Mouse (Mus musculus): Measurements from ENCODE around the gene Usf2. TPM values are rescaled to one million over a fixed set of nuclear protein-coding genes. Genes with fewer than 3 reads are reported as not detected.
A peak's percentile ranks its signal among the peaks of the same experiment; 100 is the strongest.

Usf2 gene
- polyA plus RNA-seq, 1 experiment from 2014 or later = 27.9 TPM

GRCm38 (mm10) chr7:30972426-30973250 is 16.0 kb upstream of the Usf2 start:
- H3K9me3 ChIP-seq = no peaks in the 10 kb centered on the region
- H3K4me2 ChIP-seq (replicated peaks) = peak overlapping the region; percentile 76
- H3K27me3 ChIP-seq = peaks cover 23% of the 10 kb centered on the region
- H3K9ac ChIP-seq = peak overlapping the region; percentile 64
- no peak for ATAC-seq (ENCODE audit: low FRiP score, low read depth)
- H3K27ac ChIP-seq = no peak overlapping the region
- peak overlapping the region; percentile 52 for H3K4me3 ChIP-seq
- 5% methylated on average over 40 of the region's 41 CpGs for WGBS
- peaks cover 18% of the 10 kb centered on the region for H3K4me1 ChIP-seq
- H3K36me3 ChIP-seq = peaks cover 4% of the 10 kb centered on the region; the same call in 1 of the 2 replicates

- ATAC-seq (ENCODE audit: low FRiP score, low read depth) = no peak
- peaks cover 23% of the 10 kb centered on the region for H3K27me3 ChIP-seq
- H3K9me3 ChIP-seq = no peaks in the 10 kb centered on the region
- WGBS = 87% methylated on average over 15 of the region's 15 CpGs
- peak overlapping the region; percentile 76 for H3K4me2 ChIP-seq (replicated peaks)
- peak overlapping the region; percentile 52 for H3K4me3 ChIP-seq
- H3K36me3 ChIP-seq = peaks cover 4% of the 10 kb centered on the region; the same call in 1 of the 2 replicates
- no peak overlapping the region for H3K9ac ChIP-seq
- peaks cover 18% of the 10 kb centered on the region for H3K4me1 ChIP-seq
- no peak overlapping the region for H3K27ac ChIP-seq
These were observed 15.3 kb upstream of the Usf2 start for GRCm38 (mm10) chr7:30971901-30972300.

- 70% methylated on average over 4 of the region's 4 CpGs for WGBS
- Histone ChIP-seq H3K4me3 (no peak overlapping the region), H3K27me3 (peaks cover 23% of the 10 kb centered on the region), H3K4me1 (peaks cover 16% of the 10 kb centered on the region), H3K9ac (no peak overlapping the region), H3K27ac (no peak overlapping the region), H3K4me2 (replicated peaks) (no peak overlapping the region), H3K9me3 (no peaks in the 10 kb centered on the region), H3K36me3 (peaks cover 4% of the 10 kb centered on the region; the same call in 1 of the 2 replicates)
- no peak for ATAC-seq (ENCODE audit: low FRiP score, low read depth)
These were observed 12.6 kb upstream of the Usf2 start for GRCm38 (mm10) chr7:30969174-30969573.

GRCm38 (mm10) chr7:30968611-30969010 is 12.0 kb upstream of the Usf2 start:
- Histone ChIP-seq H3K4me2 (replicated peaks) (no peak overlapping the region), H3K27me3 (peaks cover 22% of the 10 kb centered on the region), H3K36me3 (peaks cover 4% of the 10 kb centered on the region; the same call in 1 of the 2 replicates), H3K27ac (no peak overlapping the region), H3K9me3 (no peaks in the 10 kb centered on the region), H3K4me3 (no peak overlapping the region), H3K4me1 (peaks cover 12% of the 10 kb centered on the region), H3K9ac (no peak overlapping the region)
- ATAC-seq (ENCODE audit: low FRiP score, low read depth) = no peak
- 89% methylated on average over 8 of the region's 8 CpGs for WGBS

GRCm38 (mm10) chr7:30966657-30967056 is 10.1 kb upstream of the Usf2 start:
- Histone ChIP-seq H3K9me3 (no peaks in the 10 kb centered on the region), H3K27ac (no peak overlapping the region), H3K27me3 (peaks cover 2% of the 10 kb centered on the region), H3K4me3 (no peak overlapping the region), H3K4me2 (replicated peaks) (no peak overlapping the region), H3K9ac (no peak overlapping the region), H3K36me3 (peaks cover 4% of the 10 kb centered on the region; the same call in 1 of the 2 replicates), H3K4me1 (peaks cover 4% of the 10 kb centered on the region; the same call in 1 of the 2 replicates)
- ATAC-seq (ENCODE audit: low FRiP score, low read depth) = no peak
- 65% methylated on average over 3 of the region's 3 CpGs for WGBS

GRCm38 (mm10) chr7:30965677-30966076 is 9.1 kb upstream of the Usf2 start:
- H3K9ac ChIP-seq = no peak overlapping the region
- H3K9me3 ChIP-seq = no peaks in the 10 kb centered on the region
- WGBS = 81% methylated on average over 14 of the region's 14 CpGs
- peaks cover 7% of the 10 kb centered on the region for H3K36me3 ChIP-seq
- no peaks in the 10 kb centered on the region for H3K27me3 ChIP-seq
- no peak overlapping the region for H3K4me3 ChIP-seq
- ATAC-seq (ENCODE audit: low FRiP score, low read depth) = no peak
- H3K27ac ChIP-seq = no peak overlapping the region
- H3K4me1 ChIP-seq = peaks cover 4% of the 10 kb centered on the region; the same call in 1 of the 2 replicates
- H3K4me2 ChIP-seq (replicated peaks) = no peak overlapping the region

GRCm38 (mm10) chr7:30964366-30964765 is 7.8 kb upstream of the Usf2 start:
- WGBS = 87% methylated on average over 7 of the region's 7 CpGs
- no peak overlapping the region for H3K4me2 ChIP-seq (replicated peaks)
- no peak for ATAC-seq (ENCODE audit: low FRiP score, low read depth)
- peaks cover 9% of the 10 kb centered on the region; the same call in 1 of the 2 replicates for H3K36me3 ChIP-seq
- no peak overlapping the region for H3K9ac ChIP-seq
- no peak overlapping the region for H3K4me3 ChIP-seq
- H3K27me3 ChIP-seq = no peaks in the 10 kb centered on the region
- H3K4me1 ChIP-seq = peaks cover 4% of the 10 kb centered on the region; the same call in 1 of the 2 replicates
- no peak overlapping the region for H3K27ac ChIP-seq
- no peaks in the 10 kb centered on the region for H3K9me3 ChIP-seq

GRCm38 (mm10) chr7:30962862-30963261 is 6.3 kb upstream of the Usf2 start:
- peaks cover 21% of the 10 kb centered on the region for H3K36me3 ChIP-seq
- no peak for ATAC-seq (ENCODE audit: low FRiP score, low read depth)
- no peak overlapping the region for H3K27ac ChIP-seq
- no peak overlapping the region for H3K4me2 ChIP-seq (replicated peaks)
- peaks cover 11% of the 10 kb centered on the region for H3K4me1 ChIP-seq
- WGBS = 94% methylated on average over 5 of the region's 5 CpGs
- no peaks in the 10 kb centered on the region for H3K9me3 ChIP-seq
- no peaks in the 10 kb centered on the region for H3K27me3 ChIP-seq
- no peak overlapping the region for H3K9ac ChIP-seq
- H3K4me3 ChIP-seq = no peak overlapping the region

- Histone ChIP-seq H3K9ac (no peak overlapping the region), H3K4me1 (peaks cover 21% of the 10 kb centered on the region)
- ATAC-seq (ENCODE audit: low FRiP score, low read depth) = no peak
These were observed 3.3 kb upstream of the Usf2 start for GRCm38 (mm10) chr7:30959786-30960349.

GRCm38 (mm10) chr7:30958866-30959487 is 2.4 kb upstream of the Usf2 start:
- no peaks in the 10 kb centered on the region for H3K9me3 ChIP-seq
- ATAC-seq (ENCODE audit: low FRiP score, low read depth) = no peak
- no peak overlapping the region for H3K27ac ChIP-seq
- H3K4me1 ChIP-seq = peaks cover 21% of the 10 kb centered on the region
- H3K27me3 ChIP-seq = no peaks in the 10 kb centered on the region
- H3K4me2 ChIP-seq (replicated peaks) = no peak overlapping the region; the same call in 1 of the 2 replicates
- H3K36me3 ChIP-seq = peaks cover 35% of the 10 kb centered on the region
- H3K9ac ChIP-seq = no peak overlapping the region
- peak overlapping the region; percentile 94; the same call in 1 of the 2 replicates for H3K4me3 ChIP-seq
- WGBS = 96% methylated on average over 9 of the region's 9 CpGs

More at GRCm38 (mm10) chr7:30959786-30960349, 3.3 kb upstream of the Usf2 start:
- no peaks in the 10 kb centered on the region for H3K27me3 ChIP-seq
- H3K27ac ChIP-seq = no peak overlapping the region
- no peaks in the 10 kb centered on the region for H3K9me3 ChIP-seq
- peaks cover 26% of the 10 kb centered on the region for H3K36me3 ChIP-seq
- H3K4me3 ChIP-seq = no peak overlapping the region
- no peak overlapping the region for H3K4me2 ChIP-seq (replicated peaks)
- 90% methylated on average over 6 of the region's 6 CpGs for WGBS

- Histone ChIP-seq H3K9me3 (no peaks in the 10 kb centered on the region), H3K27me3 (no peaks in the 10 kb centered on the region), H3K27ac (peak overlapping the region; percentile 99; the same call in 1 of the 2 replicates), H3K4me2 (replicated peaks) (peak overlapping the region; percentile 74), H3K4me1 (peaks cover 21% of the 10 kb centered on the region), H3K9ac (peak overlapping the region; percentile 99), H3K4me3 (peak overlapping the region; percentile 94), H3K36me3 (peaks cover 42% of the 10 kb centered on the region)
- 72% methylated on average over 28 of the region's 28 CpGs for whole genome bisulfite sequencing
- no peak for ATAC-seq (ENCODE audit: low FRiP score, low read depth)
These were observed 1.7 kb upstream of the Usf2 start for GRCm38 (mm10) chr7:30958109-30958865.

Measured in limb, embryonic 13.5 days (tissue).